Mouse (Mus musculus) kidney, adult 2 months (tissue): ENCODE measurements around the gene Cpm.

ENCODE experiments used
- CTCF ChIP-seq: fragments of 200-500 bp; conservative IDR thresholded peaks from 2 replicates; pipeline ENCODE4 v1.5.1; 2011; ENCODE audit warnings: low read depth, mild to moderate bottlenecking, control low read depth, low read length, moderate library complexity, mixed read lengths; ENCODE audit not compliant: insufficient read depth, insufficient read length
- POLR2A ChIP-seq: fragments of 200-500 bp; IDR thresholded peaks from one replicate; pipeline ENCODE4 v1.6.1; 2011; ENCODE audit warnings: low read depth, low read length, control low read depth

- TF ChIP-seq POLR2A (no peak), CTCF (no peak)
These were observed 18.4 kb upstream of the Cpm start for GRCm38 (mm10) chr10:117610794-117611384.
